Mouse (Mus musculus): ENCODE data around the gene Mcm2. TPM values are rescaled to one million over a fixed set of nuclear protein-coding genes. Genes with fewer than 3 reads are reported as not detected.

The Mcm2 gene
- polyA plus RNA-seq, 1 experiment = 133 TPM

GRCm38 (mm10) chr6:88913022-88913421, 14.4 kb upstream of the Mcm2 start:
- Histone ChIP-seq H3K27me3 (replicated peaks) (peaks cover 7% of the 10 kb centered on the region), H3K9me3 (no peaks in the 10 kb centered on the region), H3K36me3 (replicated peaks; ENCODE audit: low read length) (peaks cover 53% of the 10 kb centered on the region), H3K4me3 (replicated peaks) (no peak overlapping the region), H3K4me1 (peaks cover 69% of the 10 kb centered on the region)
- TF ChIP-seq FLI1 (IDR thresholded peaks at IDR 0.05; ENCODE audit: low read length) (no peak), GATA1 (IDR thresholded peaks at IDR 0.05; ENCODE audit: borderline replicate concordance, low read length) (no peak)

- TF ChIP-seq FLI1 (IDR thresholded peaks at IDR 0.05; ENCODE audit: low read length) (no peak), GATA1 (IDR thresholded peaks at IDR 0.05; ENCODE audit: borderline replicate concordance, low read length) (no peak)
- Histone ChIP-seq H3K4me1 (peaks cover 75% of the 10 kb centered on the region), H3K4me3 (replicated peaks) (no peak overlapping the region), H3K27me3 (replicated peaks) (no peaks in the 10 kb centered on the region), H3K36me3 (replicated peaks; ENCODE audit: low read length) (peaks cover 88% of the 10 kb centered on the region), H3K9me3 (no peaks in the 10 kb centered on the region)
Observed at GRCm38 (mm10) chr6:88909151-88909550, 10.6 kb upstream of the Mcm2 start.

- peaks cover 71% of the 10 kb centered on the region for H3K36me3 ChIP-seq (replicated peaks; ENCODE audit: low read length)
- H3K4me1 ChIP-seq = peaks cover 75% of the 10 kb centered on the region
- TF ChIP-seq FLI1 (IDR thresholded peaks at IDR 0.05; ENCODE audit: low read length) = no peak
- no peak for TF ChIP-seq GATA1 (IDR thresholded peaks at IDR 0.05; ENCODE audit: borderline replicate concordance, low read length)
Observed at GRCm38 (mm10) chr6:88906369-88907108, 8.0 kb upstream of the Mcm2 start.

DNA sequence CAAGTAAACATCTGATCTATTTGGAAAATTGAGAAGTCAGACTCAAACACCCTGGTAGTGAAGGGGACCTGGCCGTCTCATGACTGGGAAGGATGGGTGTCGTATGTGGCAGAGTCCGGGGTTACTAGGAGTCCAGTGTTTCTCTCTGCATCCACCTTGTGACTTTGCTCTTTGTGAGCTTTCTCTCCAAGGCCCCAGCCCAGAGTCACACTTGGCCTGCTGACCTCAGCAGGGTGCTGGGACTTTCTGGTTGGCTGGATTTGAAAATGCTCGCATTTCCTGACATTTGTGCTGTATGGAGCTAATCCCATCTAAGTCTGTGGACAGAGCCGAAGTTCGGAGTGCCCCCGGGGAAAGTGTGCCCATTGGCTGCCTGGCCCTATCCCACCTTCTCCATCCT, 6.5 kb upstream of the Mcm2 start:
- TF ChIP-seq GATA1 (IDR thresholded peaks at IDR 0.05; ENCODE audit: borderline replicate concordance, low read length) (no peak), FLI1 (IDR thresholded peaks at IDR 0.05; ENCODE audit: low read length) (no peak)
- no peaks in the 10 kb centered on the region for H3K27me3 ChIP-seq (replicated peaks)
- H3K4me3 ChIP-seq (replicated peaks) = peak overlapping the region; percentile 50
- peaks cover 83% of the 10 kb centered on the region for H3K4me1 ChIP-seq
- no peaks in the 10 kb centered on the region for H3K9me3 ChIP-seq
- H3K36me3 ChIP-seq (replicated peaks; ENCODE audit: low read length) = peaks cover 56% of the 10 kb centered on the region

More at GRCm38 (mm10) chr6:88906369-88907108, 8.0 kb upstream of the Mcm2 start:
- Histone ChIP-seq H3K4me3 (replicated peaks) (peak overlapping the region; percentile 56), H3K9me3 (no peaks in the 10 kb centered on the region), H3K27me3 (replicated peaks) (no peaks in the 10 kb centered on the region)

DNA sequence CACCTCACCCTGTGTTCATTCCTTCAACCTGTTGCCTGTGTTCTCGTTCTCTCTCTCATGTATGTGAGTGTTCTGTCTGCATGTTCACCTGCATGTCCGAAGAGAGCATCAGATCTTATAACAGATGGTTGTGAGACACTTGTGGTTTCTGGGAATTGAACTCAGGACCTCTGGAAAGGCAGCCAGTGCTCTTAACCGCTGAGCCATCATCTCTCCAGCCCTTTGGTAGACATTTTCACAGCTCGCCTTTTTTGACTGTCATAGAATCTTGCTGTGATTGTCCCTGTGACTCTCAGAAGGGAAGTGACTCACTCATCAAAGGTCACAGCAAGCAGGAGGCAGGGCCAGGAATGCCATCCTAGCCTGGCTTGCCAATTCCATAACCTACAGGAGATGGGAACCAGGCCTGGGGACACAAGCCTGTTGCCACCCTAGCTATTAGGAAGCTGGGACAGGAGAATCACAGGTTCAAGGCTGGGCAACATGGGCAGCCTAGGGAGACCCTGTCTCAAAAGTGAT, 5.9 kb upstream of the Mcm2 start:
- Histone ChIP-seq H3K27me3 (replicated peaks) (no peaks in the 10 kb centered on the region), H3K4me1 (peaks cover 87% of the 10 kb centered on the region), H3K9me3 (no peaks in the 10 kb centered on the region), H3K36me3 (replicated peaks; ENCODE audit: low read length) (peaks cover 50% of the 10 kb centered on the region), H3K4me3 (replicated peaks) (peak overlapping the region; percentile 96)
- TF ChIP-seq GATA1 (IDR thresholded peaks at IDR 0.05; ENCODE audit: borderline replicate concordance, low read length) = no peak
- TF ChIP-seq FLI1 (IDR thresholded peaks at IDR 0.05; ENCODE audit: low read length) = no peak

DNA sequence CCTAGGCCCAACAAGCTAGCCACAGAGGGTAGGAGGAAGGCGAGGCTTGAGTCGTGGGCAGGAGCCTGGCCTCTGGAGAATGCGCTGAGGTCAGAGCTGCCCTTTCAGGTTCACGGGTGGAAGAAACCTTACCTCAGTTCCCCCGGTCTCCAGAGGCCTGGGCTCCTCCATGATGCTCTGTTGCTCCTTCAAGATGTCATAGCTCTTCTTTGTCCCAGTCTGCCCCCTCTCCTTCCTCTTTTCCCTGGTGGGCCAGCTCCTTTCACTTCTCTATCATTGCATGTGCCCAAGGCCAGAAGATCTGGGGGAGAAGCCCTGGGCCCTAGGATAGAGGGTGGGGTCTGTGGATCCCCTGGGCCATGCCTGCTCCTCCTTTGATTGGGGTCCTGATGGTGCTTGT, 5.1 kb upstream of the Mcm2 start:
- no peaks in the 10 kb centered on the region for H3K27me3 ChIP-seq (replicated peaks)
- peaks cover 88% of the 10 kb centered on the region for H3K4me1 ChIP-seq
- no peak for TF ChIP-seq FLI1 (IDR thresholded peaks at IDR 0.05; ENCODE audit: low read length)
- TF ChIP-seq GATA1 (IDR thresholded peaks at IDR 0.05; ENCODE audit: borderline replicate concordance, low read length) = no peak
- H3K9me3 ChIP-seq = no peaks in the 10 kb centered on the region
- H3K4me3 ChIP-seq (replicated peaks) = peak overlapping the region; percentile 96
- H3K36me3 ChIP-seq (replicated peaks; ENCODE audit: low read length) = peaks cover 42% of the 10 kb centered on the region

DNA sequence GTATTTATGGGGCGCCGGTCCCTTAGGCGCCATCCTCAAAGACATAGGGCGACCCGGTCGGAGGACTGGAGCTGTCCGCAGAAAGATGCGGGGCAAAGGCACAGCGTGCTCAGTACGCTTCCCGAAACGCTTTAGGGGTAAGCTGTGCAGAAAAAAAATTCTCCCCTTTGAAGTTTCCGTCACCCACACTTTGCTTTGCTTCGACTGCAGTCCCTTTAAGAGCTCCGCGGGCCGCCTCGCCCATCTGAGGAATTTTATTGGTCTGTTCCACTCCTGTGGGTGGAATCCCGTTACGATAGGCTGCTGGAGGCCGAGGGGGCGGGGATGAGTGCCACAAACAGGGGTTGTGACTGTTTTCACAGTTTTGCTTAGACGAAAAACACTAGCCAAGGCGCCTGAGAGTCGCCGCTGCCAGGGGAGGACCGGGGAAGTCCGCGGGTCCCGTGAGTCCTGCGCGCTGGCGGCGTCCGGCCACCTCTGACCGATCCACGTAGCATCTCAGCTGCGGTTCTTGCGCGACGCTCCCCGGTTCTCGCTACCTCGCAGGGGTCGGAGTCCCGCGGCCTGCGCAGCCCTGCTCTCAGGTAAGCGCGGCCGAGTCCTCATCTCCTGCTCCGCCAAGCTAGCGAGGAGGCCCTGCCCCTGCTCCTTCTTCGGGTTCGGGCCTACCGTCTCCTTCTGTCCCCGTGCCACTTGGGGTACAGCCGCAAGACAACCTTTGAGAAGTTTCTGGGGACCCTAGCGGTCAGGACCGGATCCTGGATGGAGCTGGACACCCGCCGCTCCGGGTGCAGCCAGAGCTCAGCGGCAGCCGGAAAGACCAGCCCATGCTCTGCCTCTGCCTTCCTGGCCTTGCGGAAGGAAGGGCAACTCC, 3.6 kb upstream of the Mcm2 start, which contains the start of gene Tpra1:
Gene Tpra1 (plus strand): TSS at position 305 of the 874 bp plus-strand sequence.
- no peaks in the 10 kb centered on the region for H3K27me3 ChIP-seq (replicated peaks)
- TF ChIP-seq GATA1 (IDR thresholded peaks at IDR 0.05; ENCODE audit: borderline replicate concordance, low read length) (no peak), FLI1 (IDR thresholded peaks at IDR 0.05; ENCODE audit: low read length) (no peak)
- peaks cover 29% of the 10 kb centered on the region for H3K36me3 ChIP-seq (replicated peaks; ENCODE audit: low read length)
- peak within 1 kb of the TSS; percentile 96 for H3K4me3 ChIP-seq (replicated peaks)
- peaks cover 85% of the 10 kb centered on the region for H3K4me1 ChIP-seq
- no peaks in the 10 kb centered on the region for H3K9me3 ChIP-seq

DNA sequence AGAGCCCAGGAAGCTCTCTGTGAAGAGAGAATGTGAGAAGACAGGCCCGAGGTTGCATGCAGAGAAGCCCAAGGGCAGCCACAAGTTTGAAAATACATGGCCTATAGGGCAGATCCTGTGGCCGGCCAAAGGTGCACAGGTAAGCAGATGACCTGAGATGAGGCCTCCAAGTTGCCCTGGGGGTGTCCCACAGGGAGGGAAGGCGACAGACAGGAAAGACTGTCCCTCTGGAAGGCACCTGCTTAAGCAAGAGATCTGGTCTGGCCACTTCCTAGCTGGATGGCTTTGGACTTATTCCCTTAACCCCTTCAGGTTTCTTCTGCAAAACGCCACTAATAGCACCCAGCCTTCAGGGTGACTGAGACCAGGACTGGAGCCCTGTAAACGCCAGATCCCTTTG, 2.9 kb upstream of the Mcm2 start:
- H3K36me3 ChIP-seq (replicated peaks; ENCODE audit: low read length) = peaks cover 29% of the 10 kb centered on the region
- peaks cover 85% of the 10 kb centered on the region for H3K4me1 ChIP-seq
- no peaks in the 10 kb centered on the region for H3K27me3 ChIP-seq (replicated peaks)
- H3K9me3 ChIP-seq = no peaks in the 10 kb centered on the region
- H3K4me3 ChIP-seq (replicated peaks) = peak overlapping the region; percentile 96
- TF ChIP-seq GATA1 (IDR thresholded peaks at IDR 0.05; ENCODE audit: borderline replicate concordance, low read length) (no peak), FLI1 (IDR thresholded peaks at IDR 0.05; ENCODE audit: low read length) (no peak)

GRCm38 (mm10) chr6:88899628-88900027, 1.0 kb upstream of the Mcm2 start:
- H3K4me3 ChIP-seq (replicated peaks) = peak overlapping the region; percentile 47
- no peak for TF ChIP-seq FLI1 (IDR thresholded peaks at IDR 0.05; ENCODE audit: low read length)
- no peak for TF ChIP-seq GATA1 (IDR thresholded peaks at IDR 0.05; ENCODE audit: borderline replicate concordance, low read length)

More at GRCm38 (mm10) chr6:88899628-88900027, 1.0 kb upstream of the Mcm2 start:
- H3K27me3 ChIP-seq (replicated peaks) = no peaks in the 10 kb centered on the region
- H3K4me1 ChIP-seq = peaks cover 75% of the 10 kb centered on the region
- H3K9me3 ChIP-seq = no peaks in the 10 kb centered on the region
- H3K36me3 ChIP-seq (replicated peaks; ENCODE audit: low read length) = peaks cover 30% of the 10 kb centered on the region
